ENCODE assay signal across 12 mouse cellular contexts in genomic region chr3:145820439-145820838, GRCm38 (mm10).
DNase-seq lines count a peak whose midpoint lies in the region; ATAC-seq and TF ChIP-seq lines count a peak whose summit lies in the region.
"Had no signal": no experiment of that assay in that cellular context is flagged by ENCODE, and none has a peak within 500 bp of the region (broad histone marks: within the 10 kb centered on the region; RNA-seq: fewer than 3 reads in every experiment).

No protein-coding gene starts in this region.

- peaks cover 26% of the 10 kb centered on the region for H3K4me1 ChIP-seq in kidney, embryonic 15.5 days
- peaks cover 23% of the 10 kb centered on the region for H3K4me1 ChIP-seq in kidney, adult 2 months (ENCODE audit: control insufficient read depth, insufficient read depth, low read length)
- peaks cover 9% of the 10 kb centered on the region; the same call in 1 of the 2 replicates for H3K4me1 ChIP-seq in lung, postnatal 0 days (ENCODE audit: insufficient read depth, low read depth, low read length)

- no peak for DNase-seq in kidney, adult 2 months
- peak; percentile 75 for DNase-seq in 3T3-L1 (ENCODE audit: low read depth, low spot score)
- DNase-seq in lung, postnatal 0 days (ENCODE audit: low spot score), result peak; percentile 89
- no peak for DNase-seq in urinary bladder, postnatal 14 days (ENCODE audit: low spot score)
- DNase-seq in layer of hippocampus, adult 8-10 months (ENCODE audit: low spot score in 2 of 2), result no peak
- DNase-seq: adrenal gland, postnatal 36 days; cerebellum, postnatal 14 days; kidney, adult 8-10 months; layer of hippocampus, postnatal 36 days had no signal

- 57% methylated on average over 2 of the region's 2 CpGs for WGBS in kidney, embryonic 15.5 days
- WGBS in kidney, adult 2 months, result 34% methylated on average over 2 of the region's 2 CpGs
- 35% methylated on average over 2 of the region's 2 CpGs for WGBS in lung, postnatal 0 days

- H3K9me3 ChIP-seq in kidney, embryonic 15.5 days (replicated peaks), result no peaks in the 10 kb centered on the region
- no peaks in the 10 kb centered on the region for H3K9me3 ChIP-seq in lung, postnatal 0 days (ENCODE audit: low read length)
- H3K9me3 ChIP-seq: midbrain, embryonic 10.5 days had no signal

- H3K27me3 ChIP-seq in kidney, embryonic 15.5 days, result no peaks in the 10 kb centered on the region
- no peaks in the 10 kb centered on the region for H3K27me3 ChIP-seq in kidney, adult 2 months (replicated peaks; ENCODE audit: control insufficient read depth, insufficient read depth, low read length)
- no peaks in the 10 kb centered on the region; the same call in 1 of the 2 replicates for H3K27me3 ChIP-seq in lung, postnatal 0 days (replicated peaks; ENCODE audit: insufficient read depth, low read length)

- peak overlapping the region; percentile 49; the same call in 1 of the 2 replicates for H3K27ac ChIP-seq in kidney, embryonic 15.5 days
- no peak overlapping the region for H3K27ac ChIP-seq in kidney, adult 2 months (ENCODE audit: insufficient read depth, low read depth, low read length)
- no peak overlapping the region for H3K27ac ChIP-seq in lung, postnatal 0 days (ENCODE audit: low read length)
- H3K27ac ChIP-seq: midbrain, embryonic 10.5 days had no signal

- TF ChIP-seq CTCF in kidney, adult 2 months (conservative IDR thresholded peaks at IDR 0.05; ENCODE audit: insufficient read depth, insufficient read length, low read depth, low read length), result no peak
- no peak for TF ChIP-seq CTCF in lung, postnatal 0 days (IDR thresholded peaks at IDR 0.05)

- peak; percentile 42; the same call in 1 of the 2 replicates for ATAC-seq in kidney, embryonic 15.5 days (replicated peaks; ENCODE audit: low FRiP score)
- 0 out of 2 replicates have a peak, but pooled peaks have one; percentile 8 for ATAC-seq in common myeloid progenitor, adult 5-6 weeks (replicated peaks; ENCODE audit: low read depth, poor library complexity, severe bottlenecking)
- ATAC-seq in lung, postnatal 0 days, result peak; percentile 93

- no peak overlapping the region for H3K4me2 ChIP-seq in kidney, embryonic 15.5 days
- H3K4me2 ChIP-seq in lung, postnatal 0 days (replicated peaks; ENCODE audit: low read depth, low read length), result no peak overlapping the region

- H3K36me3 ChIP-seq in kidney, embryonic 15.5 days, result no peaks in the 10 kb centered on the region
- H3K36me3 ChIP-seq in kidney, adult 2 months (ENCODE audit: control insufficient read depth, insufficient read depth, low read length), result no peaks in the 10 kb centered on the region
- no peaks in the 10 kb centered on the region for H3K36me3 ChIP-seq in lung, postnatal 0 days (ENCODE audit: insufficient read depth, low read length)
- H3K36me3 ChIP-seq: midbrain, embryonic 10.5 days had no signal

- H3K4me3 ChIP-seq in kidney, embryonic 15.5 days (replicated peaks), result no peak overlapping the region
- no peak overlapping the region for H3K4me3 ChIP-seq in kidney, adult 2 months (ENCODE audit: insufficient read depth, low read depth, low read length)
- H3K4me3 ChIP-seq in lung, postnatal 0 days (ENCODE audit: low read depth, low read length), result no peak overlapping the region
- H3K4me3 ChIP-seq: midbrain, embryonic 10.5 days had no signal

- no peak for TF ChIP-seq POLR2A in kidney, adult 2 months (IDR thresholded peaks at IDR 0.05; ENCODE audit: low read depth, low read length)

- peak; percentile 97 for TF ChIP-seq EP300 in lung, postnatal 0 days (IDR thresholded peaks at IDR 0.05)

- H3K9ac ChIP-seq in kidney, embryonic 15.5 days, result no peak overlapping the region
- no peak overlapping the region for H3K9ac ChIP-seq in lung, postnatal 0 days (replicated peaks; ENCODE audit: low read depth)

Comparison
In these comparisons a context has a peak if more than half of its experiments do, and no peak if none do; other contexts are left out.
1. ATAC-seq: peak in every context shown above with its lines; median percentile 93 in lung, postnatal 0 days; 42 in kidney, embryonic 15.5 days; 8 in common myeloid progenitor, adult 5-6 weeks.
2. DNase-seq: peak in 3T3-L1 (single experiment) and lung, postnatal 0 days (single experiment); none in kidney, adult 2 months (single experiment), urinary bladder, postnatal 14 days (single experiment) and layer of hippocampus, adult 8-10 months (0 of 2).